Mouse (Mus musculus): ENCODE results near the gene Tmc7. TPM values are rescaled to one million over a fixed set of nuclear protein-coding genes. Genes with fewer than 3 reads are reported as not detected.
A peak's percentile ranks its signal among the peaks of the same experiment; 100 is the strongest.

The Tmc7 gene
- polyA plus RNA-seq (2015; fragmentation: Nextera tagmentation; extraction: Ambion mirVana), result 5.5 and 6.2 TPM in 2 replicates

DNA sequence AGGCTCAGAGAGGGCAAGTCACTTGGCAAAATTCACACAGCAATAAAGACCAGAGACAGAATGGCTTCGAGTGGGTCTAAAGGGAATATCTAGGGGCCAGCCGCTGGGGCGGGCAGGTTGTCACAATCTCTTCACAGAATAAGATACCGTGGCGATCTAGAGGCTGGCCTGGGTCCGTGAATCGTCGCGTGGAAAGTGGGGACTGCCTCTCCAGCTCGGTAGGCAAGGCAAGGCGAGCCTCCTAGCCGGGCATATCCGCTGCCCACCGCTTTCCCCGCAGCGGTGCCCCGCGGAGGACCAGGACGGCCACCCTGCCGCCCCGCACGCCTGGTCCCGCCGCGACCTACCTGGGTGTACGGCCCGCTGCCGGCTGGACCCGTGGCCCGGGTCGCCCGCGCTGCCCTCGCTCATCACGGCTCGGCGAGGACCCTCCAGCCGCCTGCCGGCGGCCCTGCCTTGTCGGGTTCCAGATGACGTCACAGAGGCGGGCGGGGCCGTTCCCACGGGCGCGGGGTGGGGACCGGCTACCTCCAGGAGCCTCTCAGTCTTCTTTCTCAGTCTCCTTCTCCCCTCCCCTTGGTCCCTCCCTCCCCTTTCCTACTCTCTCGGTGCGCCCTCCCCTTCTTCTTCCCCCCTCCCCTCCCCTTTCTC, at the start of gene Tmc7:
Gene Tmc7, minus strand, starts transcription at position 480 of the 651 bp plus-strand sequence.
- Histone ChIP-seq H3K36me3 (0 out of 2 replicates have a peak, but pooled peaks cover 2% of the 10 kb centered on the region), H3K4me2 (peak within 1 kb of the TSS; percentile 81), H3K4me1 (peaks cover 10% of the 10 kb centered on the region), H3K4me3 (replicated peaks) (peak within 1 kb of the TSS; percentile 62), H3K9ac (replicated peaks) (peak within 1 kb of the TSS; percentile 81), H3K27ac (replicated peaks) (peak within 1 kb of the TSS; percentile 57), H3K27me3 (replicated peaks) (no peaks in the 10 kb centered on the region), H3K9me3 (replicated peaks) (no peaks in the 10 kb centered on the region)
- peak; percentile 91 for ATAC-seq (ENCODE audit: low FRiP score)
- WGBS, result under 1% methylated on average over 50 of the region's 51 CpGs

DNA sequence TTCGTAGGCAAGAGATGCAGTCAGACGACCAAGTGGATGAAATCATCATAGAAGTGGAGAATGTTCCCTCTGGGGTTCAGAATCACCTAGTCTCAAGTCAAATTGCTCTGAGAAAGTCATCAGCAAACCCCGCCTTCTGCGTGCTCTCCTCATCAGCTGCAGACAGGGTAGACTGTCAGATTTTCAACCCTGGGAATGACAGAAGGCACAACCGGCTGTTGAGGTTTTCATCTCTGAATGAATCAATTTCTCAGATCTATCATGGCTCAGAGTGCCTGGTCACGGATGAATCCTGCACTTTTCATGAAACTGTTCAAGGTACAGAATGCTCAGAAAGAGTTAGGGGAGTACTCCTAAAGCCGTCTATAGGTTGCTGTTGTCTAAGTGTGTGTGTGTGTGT, 49.4 kb upstream of the Tmc7 start:
- Histone ChIP-seq H3K9me3 (replicated peaks) (no peaks in the 10 kb centered on the region), H3K36me3 (no peaks in the 10 kb centered on the region), H3K9ac (replicated peaks) (no peak overlapping the region), H3K4me2 (no peak overlapping the region), H3K4me3 (replicated peaks) (no peak overlapping the region), H3K27me3 (replicated peaks) (no peaks in the 10 kb centered on the region), H3K4me1 (no peaks in the 10 kb centered on the region), H3K27ac (replicated peaks) (no peak overlapping the region)
- WGBS, result 85% methylated on average over 7 of the region's 7 CpGs
- ATAC-seq (ENCODE audit: low FRiP score), result no peak

DNA sequence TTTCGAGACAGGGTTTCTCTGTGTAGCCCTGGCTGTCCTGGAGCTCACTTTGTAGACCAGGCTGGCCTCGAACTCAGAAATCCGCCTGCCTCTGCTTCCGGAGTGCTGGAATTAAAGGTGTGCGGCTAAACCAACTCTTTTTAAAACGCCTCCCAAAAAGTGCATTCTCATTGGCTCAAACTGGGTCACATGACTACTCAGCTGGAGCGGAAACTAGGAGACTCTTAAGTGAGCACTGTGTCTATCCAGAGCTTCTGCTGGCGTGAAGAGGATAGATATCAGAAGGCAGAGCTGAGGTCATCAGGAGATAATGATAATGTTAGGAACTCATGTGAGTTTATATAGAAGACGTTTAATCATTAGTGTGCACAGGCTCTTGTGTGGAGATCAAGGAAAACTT, 48.6 kb upstream of the Tmc7 start:
- Histone ChIP-seq H3K4me1 (no peaks in the 10 kb centered on the region), H3K27ac (replicated peaks) (no peak overlapping the region), H3K4me3 (replicated peaks) (no peak overlapping the region), H3K9me3 (replicated peaks) (no peaks in the 10 kb centered on the region), H3K36me3 (no peaks in the 10 kb centered on the region), H3K27me3 (replicated peaks) (no peaks in the 10 kb centered on the region), H3K4me2 (no peak overlapping the region), H3K9ac (replicated peaks) (no peak overlapping the region)
- 91% methylated on average over 9 of the region's 9 CpGs for WGBS
- ATAC-seq (ENCODE audit: low FRiP score), result no peak

DNA sequence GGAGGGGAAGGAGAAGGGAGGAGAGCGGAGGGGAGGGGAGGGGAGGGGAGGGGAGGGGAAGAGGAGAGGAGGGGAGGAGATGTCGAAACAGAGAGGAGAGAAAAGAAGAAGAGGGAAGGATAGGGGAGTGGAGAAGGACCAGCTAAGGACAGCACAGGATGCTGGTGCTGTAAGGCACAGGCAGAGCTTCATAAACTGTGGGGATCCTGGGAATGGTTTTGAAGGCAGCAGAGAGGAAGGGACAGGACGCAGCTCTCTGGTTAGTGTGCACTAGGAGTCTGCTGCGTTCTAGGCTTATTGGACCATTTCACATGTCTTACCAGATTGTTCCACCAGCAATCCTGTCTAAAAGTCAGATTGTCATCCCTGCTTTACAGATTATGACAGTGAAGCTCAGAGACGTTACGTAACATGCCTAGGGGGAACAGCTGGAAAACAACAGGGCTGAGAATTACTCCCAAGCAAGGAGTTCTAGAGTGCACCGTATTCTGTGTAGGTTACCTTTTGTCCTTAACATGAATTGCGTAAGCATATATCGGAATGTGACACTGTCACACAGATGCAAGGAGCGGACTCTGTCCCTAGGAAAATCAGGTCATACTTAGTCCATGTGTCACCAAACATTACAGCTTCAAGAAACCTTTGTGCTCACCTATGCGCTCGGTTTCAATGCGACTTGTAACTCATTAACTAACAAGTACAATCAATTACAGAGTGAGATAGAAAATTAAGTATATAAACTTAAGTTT, 43.2 kb upstream of the Tmc7 start:
- Histone ChIP-seq H3K9ac (replicated peaks) (no peak overlapping the region), H3K27ac (replicated peaks) (no peak overlapping the region), H3K4me1 (no peaks in the 10 kb centered on the region), H3K9me3 (replicated peaks) (no peaks in the 10 kb centered on the region), H3K36me3 (no peaks in the 10 kb centered on the region), H3K4me2 (no peak overlapping the region), H3K27me3 (replicated peaks) (no peaks in the 10 kb centered on the region), H3K4me3 (replicated peaks) (no peak overlapping the region)
- WGBS, result 82% methylated on average over 12 of the region's 13 CpGs
- ATAC-seq (ENCODE audit: low FRiP score), result no peak

DNA sequence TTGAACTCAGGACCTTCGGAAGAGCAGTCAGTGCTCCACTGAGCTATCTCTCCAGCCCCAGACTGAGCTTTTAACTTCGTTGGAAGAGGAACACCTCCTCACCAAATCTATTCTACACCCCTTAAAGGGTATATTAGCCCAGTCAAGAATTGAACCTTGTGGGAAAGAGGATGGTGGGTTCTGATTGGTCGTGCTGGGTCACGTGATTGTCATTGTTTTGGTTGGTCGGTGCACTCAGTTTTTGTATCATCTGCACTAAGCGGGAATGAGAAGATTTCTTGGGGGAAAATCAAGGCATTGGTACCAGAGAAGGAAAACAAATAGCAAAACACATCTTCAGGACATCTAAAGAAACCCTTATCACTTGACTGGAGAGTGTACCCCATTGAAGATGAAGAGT, 36.6 kb upstream of the Tmc7 start:
- Histone ChIP-seq H3K4me2 (no peak overlapping the region), H3K9ac (replicated peaks) (no peak overlapping the region), H3K27me3 (replicated peaks) (no peaks in the 10 kb centered on the region), H3K4me1 (no peaks in the 10 kb centered on the region), H3K36me3 (no peaks in the 10 kb centered on the region), H3K27ac (replicated peaks) (no peak overlapping the region), H3K9me3 (replicated peaks) (no peaks in the 10 kb centered on the region), H3K4me3 (replicated peaks) (no peak overlapping the region)
- 85% methylated on average over 6 of the region's 6 CpGs for WGBS
- ATAC-seq (ENCODE audit: low FRiP score), result no peak

DNA sequence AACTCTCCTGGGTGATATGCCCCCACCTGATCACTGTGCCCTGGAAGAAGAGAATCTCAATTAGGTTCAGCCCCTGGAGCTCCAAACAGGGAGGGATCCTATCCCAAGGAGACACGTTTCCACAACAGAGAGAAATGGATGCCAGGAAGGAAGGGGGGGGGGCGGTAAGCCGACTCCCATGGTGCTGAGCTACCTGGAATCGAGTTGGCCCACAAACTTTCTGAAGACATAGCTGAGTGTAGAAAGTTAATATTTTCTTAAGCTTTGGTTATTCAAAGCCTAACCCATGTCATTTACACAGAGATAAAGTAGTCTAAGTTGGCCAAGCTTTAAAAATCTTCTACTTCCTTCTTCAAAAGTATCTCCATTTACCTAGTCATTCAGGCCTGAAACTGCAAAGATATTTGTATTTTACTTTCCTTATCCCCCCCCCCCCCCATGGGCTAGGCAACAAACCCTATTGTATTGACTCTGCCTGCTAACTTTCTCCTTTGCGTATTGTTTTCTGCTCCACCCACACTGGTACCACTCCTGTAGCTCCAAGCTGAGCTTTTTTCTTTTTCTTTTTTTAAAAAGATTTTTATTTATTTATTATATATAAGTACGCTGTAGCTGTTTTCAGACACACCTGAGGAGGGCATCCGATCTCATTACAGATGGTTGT, 35.8 kb upstream of the Tmc7 start:
- no peaks in the 10 kb centered on the region for H3K27me3 ChIP-seq (replicated peaks)
- no peak for ATAC-seq (ENCODE audit: low FRiP score)
- no peak overlapping the region for H3K27ac ChIP-seq (replicated peaks)
- no peaks in the 10 kb centered on the region for H3K36me3 ChIP-seq
- no peak overlapping the region for H3K9ac ChIP-seq (replicated peaks)
- H3K4me1 ChIP-seq, result no peaks in the 10 kb centered on the region
- WGBS, result 90% methylated on average over 7 of the region's 7 CpGs
- H3K4me3 ChIP-seq (replicated peaks), result no peak overlapping the region
- H3K4me2 ChIP-seq, result no peak overlapping the region
- no peaks in the 10 kb centered on the region for H3K9me3 ChIP-seq (replicated peaks)

DNA sequence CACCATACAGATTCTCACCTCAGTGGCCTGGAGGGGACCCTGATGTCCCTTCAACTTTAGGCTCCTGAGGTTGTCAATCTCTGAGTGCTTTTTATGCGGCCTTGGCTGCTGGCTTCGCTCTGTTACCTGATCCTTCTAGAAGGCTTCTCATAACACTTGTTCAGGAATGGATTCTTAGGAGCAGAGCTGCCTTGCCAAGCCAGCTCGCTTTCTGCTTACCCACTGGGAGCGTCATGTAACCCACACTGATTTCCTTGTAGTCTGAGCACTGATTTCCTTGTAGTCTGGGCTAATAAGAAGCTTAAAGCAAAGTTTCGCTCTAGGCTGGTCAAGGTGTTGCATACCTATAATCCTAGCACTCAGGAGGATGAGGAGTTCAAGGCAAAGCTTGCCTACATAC, 33.6 kb upstream of the Tmc7 start:
- Histone ChIP-seq H3K4me3 (replicated peaks) (no peak overlapping the region), H3K4me2 (no peak overlapping the region), H3K9ac (replicated peaks) (no peak overlapping the region), H3K9me3 (replicated peaks) (no peaks in the 10 kb centered on the region), H3K27me3 (replicated peaks) (no peaks in the 10 kb centered on the region), H3K27ac (replicated peaks) (no peak overlapping the region), H3K36me3 (no peaks in the 10 kb centered on the region), H3K4me1 (no peaks in the 10 kb centered on the region)
- 90% methylated on average over 5 of the region's 5 CpGs for WGBS
- ATAC-seq (ENCODE audit: low FRiP score), result no peak

DNA sequence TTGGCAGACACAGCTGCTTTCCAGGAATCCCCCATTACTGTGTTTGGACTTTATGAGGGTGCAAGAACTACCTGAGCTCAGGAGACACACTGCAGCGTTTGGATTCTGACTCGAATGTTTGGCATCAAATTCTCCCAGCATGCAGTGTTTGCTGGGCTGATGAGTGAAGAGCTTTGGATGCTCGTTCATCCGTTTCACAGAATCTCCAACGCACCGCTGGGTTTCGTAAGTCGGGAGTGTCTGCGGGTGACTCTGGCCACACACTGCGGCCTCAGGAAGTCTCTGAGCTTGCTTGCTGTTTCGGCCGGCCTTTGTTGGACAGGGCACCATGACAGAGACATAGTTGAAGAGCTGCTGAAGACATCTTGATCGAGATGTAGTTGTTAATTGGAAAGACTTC, 29.5 kb upstream of the Tmc7 start:
- Histone ChIP-seq H3K4me3 (replicated peaks) (no peak overlapping the region), H3K36me3 (no peaks in the 10 kb centered on the region), H3K9ac (replicated peaks) (no peak overlapping the region), H3K4me1 (no peaks in the 10 kb centered on the region), H3K9me3 (replicated peaks) (no peaks in the 10 kb centered on the region), H3K4me2 (no peak overlapping the region), H3K27me3 (replicated peaks) (no peaks in the 10 kb centered on the region), H3K27ac (replicated peaks) (no peak overlapping the region)
- no peak for ATAC-seq (ENCODE audit: low FRiP score)
- WGBS, result 70% methylated on average over 13 of the region's 13 CpGs

DNA sequence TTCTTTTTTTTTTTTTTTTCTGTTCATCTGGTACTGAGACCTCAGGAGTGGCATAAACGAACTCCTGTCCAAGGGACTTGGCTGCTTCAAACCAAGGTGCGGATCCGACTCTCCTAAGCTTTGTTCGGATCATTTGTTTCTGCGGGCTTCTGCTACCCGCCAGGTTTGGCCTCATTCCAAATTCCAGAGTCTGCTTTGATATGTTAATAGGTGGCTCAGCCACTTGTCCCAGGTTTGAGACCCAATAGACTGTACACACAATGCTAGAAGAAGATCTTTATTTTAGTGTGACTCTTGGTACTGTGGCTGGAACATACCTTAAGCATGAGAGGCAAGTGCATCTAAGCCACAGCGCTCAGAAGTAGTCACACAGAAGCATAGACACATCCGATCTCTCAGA, 27.4 kb upstream of the Tmc7 start:
- H3K9me3 ChIP-seq (replicated peaks), result no peaks in the 10 kb centered on the region
- no peak overlapping the region for H3K4me3 ChIP-seq (replicated peaks)
- no peak overlapping the region for H3K27ac ChIP-seq (replicated peaks)
- no peak overlapping the region for H3K9ac ChIP-seq (replicated peaks)
- H3K4me2 ChIP-seq, result no peak overlapping the region
- H3K36me3 ChIP-seq, result no peaks in the 10 kb centered on the region
- no peaks in the 10 kb centered on the region for H3K27me3 ChIP-seq (replicated peaks)
- ATAC-seq (ENCODE audit: low FRiP score), result no peak
- WGBS, result 54% methylated on average over 8 of the region's 8 CpGs
- H3K4me1 ChIP-seq, result no peaks in the 10 kb centered on the region

DNA sequence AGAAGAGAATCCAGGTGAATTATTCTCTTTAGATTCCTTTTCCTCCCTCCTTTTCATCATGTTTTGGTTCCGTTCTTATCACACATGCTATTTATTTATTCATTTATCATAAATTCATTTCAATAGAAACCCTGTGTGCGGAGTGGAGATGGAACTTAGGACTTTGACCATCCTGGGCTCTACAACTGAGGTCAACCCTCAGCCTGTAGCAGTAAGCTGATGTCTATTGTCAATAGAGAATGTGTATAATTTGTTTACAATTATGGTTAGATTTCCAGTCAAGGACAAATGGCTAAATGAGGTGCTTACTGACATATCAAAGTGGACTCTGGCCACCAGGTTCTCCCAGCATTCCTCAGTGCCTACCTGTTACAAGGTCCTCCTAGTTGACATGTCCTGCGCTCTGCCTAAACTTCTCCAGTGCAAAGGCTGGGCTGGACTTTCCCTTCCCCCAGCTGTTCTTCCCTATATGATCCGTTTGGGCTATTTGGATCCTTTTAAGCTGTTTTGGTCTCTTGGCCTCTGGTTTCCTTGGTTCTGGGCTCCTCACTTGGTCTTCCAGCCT, 26.7 kb upstream of the Tmc7 start:
- no peak overlapping the region for H3K27ac ChIP-seq (replicated peaks)
- 91% methylated on average over 4 of the region's 4 CpGs for WGBS
- H3K36me3 ChIP-seq, result no peaks in the 10 kb centered on the region
- H3K4me2 ChIP-seq, result no peak overlapping the region
- H3K4me1 ChIP-seq, result no peaks in the 10 kb centered on the region
- no peak for ATAC-seq (ENCODE audit: low FRiP score)
- H3K4me3 ChIP-seq (replicated peaks), result no peak overlapping the region
- H3K9ac ChIP-seq (replicated peaks), result no peak overlapping the region
- no peaks in the 10 kb centered on the region for H3K27me3 ChIP-seq (replicated peaks)
- no peaks in the 10 kb centered on the region for H3K9me3 ChIP-seq (replicated peaks)

DNA sequence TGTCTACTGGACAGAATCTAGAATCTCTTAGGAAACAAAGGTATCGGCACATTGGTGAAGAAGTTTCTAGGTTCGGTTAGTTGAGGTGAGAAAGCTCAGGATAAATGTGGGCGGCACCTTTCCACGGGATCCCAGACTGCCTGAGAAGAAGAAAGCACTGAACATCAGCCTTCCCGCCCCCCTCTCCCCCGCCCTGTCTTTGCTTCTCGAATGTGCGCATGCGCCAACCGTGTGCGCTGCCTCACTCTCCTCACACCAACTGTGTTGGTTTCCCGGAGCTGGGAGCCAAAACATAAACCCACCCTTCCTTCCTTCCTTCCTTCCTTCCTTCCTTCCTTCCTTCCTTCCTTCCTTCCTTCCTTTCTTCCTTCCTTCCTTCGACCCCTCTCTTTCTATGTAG, 26.2 kb upstream of the Tmc7 start:
- no peak overlapping the region for H3K4me2 ChIP-seq
- H3K4me1 ChIP-seq, result no peaks in the 10 kb centered on the region
- H3K27ac ChIP-seq (replicated peaks), result no peak overlapping the region
- ATAC-seq (ENCODE audit: low FRiP score), result no peak
- no peaks in the 10 kb centered on the region for H3K27me3 ChIP-seq (replicated peaks)
- H3K9ac ChIP-seq (replicated peaks), result no peak overlapping the region
- H3K4me3 ChIP-seq (replicated peaks), result no peak overlapping the region
- WGBS, result 88% methylated on average over 13 of the region's 13 CpGs
- H3K36me3 ChIP-seq, result no peaks in the 10 kb centered on the region
- no peaks in the 10 kb centered on the region for H3K9me3 ChIP-seq (replicated peaks)

DNA sequence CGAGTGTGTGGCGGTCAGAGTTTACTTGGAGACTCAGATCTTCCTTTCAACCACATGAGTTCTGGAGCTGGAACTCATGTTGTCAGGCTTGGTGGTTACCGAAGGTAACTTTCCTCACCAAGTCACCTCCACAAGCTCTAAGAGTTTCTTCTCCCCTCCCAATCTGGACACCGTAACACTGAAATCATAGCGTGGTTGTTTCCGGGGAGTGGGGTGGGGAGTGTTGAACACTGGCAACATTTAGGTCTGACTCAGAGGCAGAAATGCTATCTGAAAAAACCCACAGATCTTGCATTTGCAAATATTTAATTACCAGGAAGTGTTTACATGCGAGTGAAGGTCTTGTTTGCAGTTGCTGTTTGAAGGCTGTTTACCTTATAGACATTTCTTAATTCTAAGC, 25.3 kb upstream of the Tmc7 start:
- no peak for ATAC-seq (ENCODE audit: low FRiP score)
- Histone ChIP-seq H3K4me3 (replicated peaks) (no peak overlapping the region), H3K4me1 (no peaks in the 10 kb centered on the region), H3K9ac (replicated peaks) (no peak overlapping the region), H3K4me2 (no peak overlapping the region), H3K27ac (replicated peaks) (no peak overlapping the region), H3K27me3 (replicated peaks) (no peaks in the 10 kb centered on the region), H3K36me3 (no peaks in the 10 kb centered on the region), H3K9me3 (replicated peaks) (no peaks in the 10 kb centered on the region)
- 93% methylated on average over 7 of the region's 7 CpGs for WGBS
